Comparison of ENCODE assay signal across 8 mouse cellular contexts in the genomic region with DNA sequence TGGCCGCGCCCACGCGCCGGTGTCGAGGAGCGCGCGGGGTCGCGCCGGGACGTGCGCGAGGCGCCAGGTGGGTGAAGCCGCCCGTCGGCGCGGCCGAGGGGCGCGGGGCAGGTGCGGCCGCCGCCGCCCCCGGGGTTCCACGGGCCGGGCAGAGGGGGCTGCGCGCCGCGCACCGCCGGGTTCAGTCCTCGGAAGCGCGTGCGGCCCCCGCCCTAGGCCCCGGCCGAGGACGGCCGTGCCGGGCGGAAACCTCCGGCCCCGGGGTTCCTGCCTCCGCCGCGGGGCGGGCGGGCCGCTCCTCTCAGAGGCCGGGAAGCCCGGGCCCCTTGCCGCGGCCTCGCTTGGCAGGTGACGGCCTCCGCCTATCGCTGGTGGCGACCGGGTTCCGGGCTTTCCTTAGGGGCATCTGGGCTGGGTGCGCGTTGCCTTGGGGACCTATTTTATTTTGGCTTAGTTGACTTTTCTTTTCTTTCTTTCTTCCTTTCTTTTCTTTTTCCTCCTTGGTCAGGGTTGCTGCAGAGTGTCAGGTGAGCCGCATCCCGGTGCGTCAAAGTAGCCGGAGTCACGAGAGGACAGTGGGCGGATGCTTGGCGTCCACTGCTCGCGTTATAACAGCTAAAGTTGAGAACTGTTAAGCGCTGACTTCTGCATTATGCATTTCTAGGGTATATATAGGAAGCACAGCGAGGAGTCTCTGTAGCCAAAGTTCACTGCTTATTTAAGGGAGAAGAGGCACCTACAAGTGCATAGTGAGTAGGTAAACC. TPM values are rescaled to one million over a fixed set of nuclear protein-coding genes. Genes with fewer than 3 reads are reported as not detected.
DNase-seq lines count a peak whose midpoint lies in the region; ATAC-seq and TF ChIP-seq lines count a peak whose summit lies in the region.

No protein-coding gene starts in this region.

- peak overlapping the region; percentile 61 for H3K4me3 ChIP-seq in C2C12 (ENCODE audit: insufficient read depth, poor library complexity, severe bottlenecking)
- H3K4me3 ChIP-seq in embryonic facial prominence, embryonic 12.5 days, result peak overlapping the region; percentile 89
- peak overlapping the region; percentile 79 for H3K4me3 ChIP-seq in heart, embryonic 11.5 days (ENCODE audit: low read depth, low read length)
- H3K4me3 ChIP-seq in kidney, embryonic 16.5 days (ENCODE audit: low read length), result peak overlapping the region; percentile 87
- peak overlapping the region; percentile 78 for H3K4me3 ChIP-seq in lung, embryonic 15.5 days

- H3ac ChIP-seq in C2C12 (ENCODE audit: control insufficient read depth, insufficient read length, low read depth), result peak overlapping the region; percentile 81

- no peaks in the 10 kb centered on the region for H3K9me3 ChIP-seq in embryonic facial prominence, embryonic 12.5 days
- H3K9me3 ChIP-seq in heart, embryonic 11.5 days (replicated peaks; ENCODE audit: control insufficient read depth, low read length), result no peaks in the 10 kb centered on the region
- no peaks in the 10 kb centered on the region for H3K9me3 ChIP-seq in kidney, embryonic 16.5 days (ENCODE audit: low read length)
- no peaks in the 10 kb centered on the region for H3K9me3 ChIP-seq in lung, embryonic 15.5 days

- H3K79me2 ChIP-seq in C2C12 (ENCODE audit: control insufficient read depth, insufficient read depth), result peaks cover 53% of the 10 kb centered on the region

- no peaks in the 10 kb centered on the region for H3K36me3 ChIP-seq in C2C12 (ENCODE audit: control insufficient read depth, insufficient read depth)
- no peaks in the 10 kb centered on the region for H3K36me3 ChIP-seq in embryonic facial prominence, embryonic 12.5 days
- H3K36me3 ChIP-seq in heart, embryonic 11.5 days (ENCODE audit: control insufficient read depth, insufficient read depth, low read length), result no peaks in the 10 kb centered on the region
- no peaks in the 10 kb centered on the region for H3K36me3 ChIP-seq in kidney, embryonic 16.5 days (ENCODE audit: insufficient read depth, low read length)
- no peaks in the 10 kb centered on the region for H3K36me3 ChIP-seq in lung, embryonic 15.5 days

- WGBS in embryonic facial prominence, embryonic 12.5 days, result under 1% methylated on average over 59 of the region's 80 CpGs
- WGBS in heart, embryonic 11.5 days (ENCODE audit: insufficient replicate concordance), result 1% methylated on average over 67 of the region's 80 CpGs
- WGBS in kidney, embryonic 16.5 days, result under 1% methylated on average over 30 of the region's 80 CpGs
- WGBS in lung, embryonic 15.5 days, result under 1% methylated on average over 72 of the region's 80 CpGs

- H3K4me2 ChIP-seq in embryonic facial prominence, embryonic 12.5 days (replicated peaks), result peak overlapping the region; percentile 60
- peak overlapping the region; percentile 87 for H3K4me2 ChIP-seq in heart, embryonic 11.5 days
- peak overlapping the region; percentile 82 for H3K4me2 ChIP-seq in kidney, embryonic 16.5 days (replicated peaks; ENCODE audit: low read depth, low read length)
- H3K4me2 ChIP-seq in lung, embryonic 15.5 days, result peak overlapping the region; percentile 85

- DNase-seq in adrenal gland, postnatal 25 days, result peak; percentile 62
- DNase-seq in thymus, adult 18-20 months, result peak; percentile 41 to 53

- peaks cover 35% of the 10 kb centered on the region for H3K79me3 ChIP-seq in C2C12 (ENCODE audit: low read depth)

- TF ChIP-seq CTCF in C2C12 (IDR thresholded peaks at IDR 0.05; ENCODE audit: control insufficient read depth, insufficient read depth, insufficient read length), result no peak

- peak overlapping the region; percentile 67 for H3K27ac ChIP-seq in embryonic facial prominence, embryonic 12.5 days
- peak overlapping the region; percentile 88 for H3K27ac ChIP-seq in heart, embryonic 11.5 days (ENCODE audit: low read depth, low read length)
- H3K27ac ChIP-seq in kidney, embryonic 16.5 days (ENCODE audit: low read length), result peak overlapping the region; percentile 79
- peak overlapping the region; percentile 75 for H3K27ac ChIP-seq in lung, embryonic 15.5 days

- peak; percentile 72 for ATAC-seq in embryonic facial prominence, embryonic 12.5 days (ENCODE audit: insufficient number of reproducible peaks, insufficient read depth, low FRiP score, low TSS enrichment)
- ATAC-seq in heart, embryonic 11.5 days (replicated peaks; ENCODE audit: insufficient number of reproducible peaks, low FRiP score, low TSS enrichment), result peak; percentile 70
- peak; percentile 85 for ATAC-seq in kidney, embryonic 16.5 days (ENCODE audit: low FRiP score, low TSS enrichment)
- ATAC-seq in lung, embryonic 15.5 days (ENCODE audit: borderline replicate concordance, extremely low read depth, low FRiP score, low TSS enrichment), result peak; percentile 88; the same call in 1 of the 2 replicates
- peak; percentile 36; the same call in 1 of the 2 replicates for ATAC-seq in neutrophil, adult 5-6 weeks (ENCODE audit: extremely low read depth, insufficient number of reproducible peaks, low FRiP score, poor library complexity, severe bottlenecking)

- H3K27me3 ChIP-seq in C2C12 (ENCODE audit: control insufficient read depth, insufficient read depth, insufficient read length), result no peaks in the 10 kb centered on the region
- H3K27me3 ChIP-seq in embryonic facial prominence, embryonic 12.5 days, result no peaks in the 10 kb centered on the region
- H3K27me3 ChIP-seq in heart, embryonic 11.5 days (ENCODE audit: control insufficient read depth, insufficient read depth, low read length), result no peaks in the 10 kb centered on the region
- H3K27me3 ChIP-seq in kidney, embryonic 16.5 days (ENCODE audit: insufficient read depth, low read length), result no peaks in the 10 kb centered on the region
- no peaks in the 10 kb centered on the region for H3K27me3 ChIP-seq in lung, embryonic 15.5 days

- H3K4me1 ChIP-seq in embryonic facial prominence, embryonic 12.5 days, result peaks cover 8% of the 10 kb centered on the region; the same call in 1 of the 2 replicates
- peaks cover 9% of the 10 kb centered on the region for H3K4me1 ChIP-seq in heart, embryonic 11.5 days (ENCODE audit: control insufficient read depth, insufficient read depth, low read length)
- peaks cover 13% of the 10 kb centered on the region for H3K4me1 ChIP-seq in kidney, embryonic 16.5 days (ENCODE audit: insufficient read depth, low read length)
- H3K4me1 ChIP-seq in lung, embryonic 15.5 days, result peaks cover 13% of the 10 kb centered on the region

- peak overlapping the region; percentile 85 for H3K9ac ChIP-seq in embryonic facial prominence, embryonic 12.5 days
- peak overlapping the region; percentile 76 for H3K9ac ChIP-seq in heart, embryonic 11.5 days (ENCODE audit: low read depth, low read length)
- peak overlapping the region; percentile 94 for H3K9ac ChIP-seq in kidney, embryonic 16.5 days (replicated peaks; ENCODE audit: low read length)
- peak overlapping the region; percentile 58 for H3K9ac ChIP-seq in lung, embryonic 15.5 days

TF ChIP-seq in C2C12, 6 proteins besides CTCF, POLR2A, EP300 and RAD21:
- no peak for TF ChIP-seq FOSL1 (IDR thresholded peaks at IDR 0.05; ENCODE audit: insufficient read depth, low read length, poor library complexity, severe bottlenecking)
- TF ChIP-seq MYOG (IDR thresholded peaks at IDR 0.05; ENCODE audit: control insufficient read depth, extremely low read depth, insufficient read length), result no peak
- no peak for TF ChIP-seq MYOD1 (IDR thresholded peaks at IDR 0.05; ENCODE audit: control insufficient read depth, insufficient read length, low read depth)
- TF ChIP-seq MAX (IDR thresholded peaks at IDR 0.05), result no peak
- no peak for TF ChIP-seq CEBPB (IDR thresholded peaks at IDR 0.05; ENCODE audit: low read depth)
- no peak for TF ChIP-seq USF1 (IDR thresholded peaks at IDR 0.05; ENCODE audit: low read depth)

RNA-seq across cellular contexts. Expression of gene Gm3625, which starts 0.6 kb away (rescaled TPM):
- polyA plus RNA-seq in C2C12 (2012; fragmentation: generic; extraction: Trizol), result not detected
- total RNA-seq in adrenal gland, postnatal 25 days (2021), result not detected in 2 replicates
- polyA plus RNA-seq in embryonic facial prominence, embryonic 12.5 days (2016; fragmentation: Nextera tagmentation; extraction: Ambion mirVana), result not detected in 2 replicates
- not detected in 2 replicates for polyA plus RNA-seq in heart, embryonic 11.5 days (2014; fragmentation: Nextera tagmentation; extraction: Ambion mirVana)
- not detected in 2 replicates for polyA plus RNA-seq in kidney, embryonic 16.5 days (2015; fragmentation: Nextera tagmentation; extraction: Ambion mirVana)
- not detected in 2 replicates for polyA plus RNA-seq in lung, embryonic 15.5 days (2015; fragmentation: Nextera tagmentation; extraction: Ambion mirVana)
- total RNA-seq in neutrophil, adult 5-6 weeks (2017), result not detected in 2 replicates

RNA-seq across cellular contexts. Expression of gene Itsn2, which starts 0.9 kb away (rescaled TPM):
- polyA plus RNA-seq in C2C12 (2012; fragmentation: generic; extraction: Trizol), result 7.9 TPM
- 57.2 and 63.3 TPM in 2 replicates for total RNA-seq in adrenal gland, postnatal 25 days (2021)
- 28.2 and 29.7 TPM in 2 replicates for polyA plus RNA-seq in embryonic facial prominence, embryonic 12.5 days (2016; fragmentation: Nextera tagmentation; extraction: Ambion mirVana)
- polyA plus RNA-seq in heart, embryonic 11.5 days (2014; fragmentation: Nextera tagmentation; extraction: Ambion mirVana), result 33.3 and 41.2 TPM in 2 replicates
- 33.3 and 37.2 TPM in 2 replicates for polyA plus RNA-seq in kidney, embryonic 16.5 days (2015; fragmentation: Nextera tagmentation; extraction: Ambion mirVana)
- 37.9 and 42.2 TPM in 2 replicates for polyA plus RNA-seq in lung, embryonic 15.5 days (2015; fragmentation: Nextera tagmentation; extraction: Ambion mirVana)
- total RNA-seq in neutrophil, adult 5-6 weeks (2017), result 417 and 436 TPM in 2 replicates

Comparison
In these comparisons a context has a peak if more than half of its experiments do, and no peak if none do; other contexts are left out.
1. Peak in every context shown above with its lines: DNase-seq, ATAC-seq, H3K4me3 ChIP-seq and H3K27ac ChIP-seq.
2. ATAC-seq: peak in every context shown above with its lines; median percentile 88 in lung, embryonic 15.5 days; 85 in kidney, embryonic 16.5 days; 72 in embryonic facial prominence, embryonic 12.5 days; 70 in heart, embryonic 11.5 days; 36 in neutrophil, adult 5-6 weeks.